Mouse (Mus musculus) heart, adult 2 months (tissue): ENCODE measurements around the gene Gm6509. TPM values are rescaled to one million over a fixed set of nuclear protein-coding genes. Genes with fewer than 3 reads are reported as not detected.
"Not testable (repeated sequence)": the region's sequence is repeated elsewhere in the genome, so short reads cannot be mapped to it uniquely, and the experiment has no call there.

Source experiments
- DNase-seq, 2 experiments: peaks; one replicate each; pipeline ENCODE4 v3.0.0; 2021
- H3K27ac ChIP-seq: fragments of 200-600 bp; 2 replicates; pipeline ENCODE4 v1.8.1; 2022
- H3K27me3 ChIP-seq: fragments of 200-500 bp; 2 replicates; pipeline ENCODE4 v1.6.1; 2012; ENCODE audit warnings: mild to moderate bottlenecking, low read length, inconsistent platforms, mixed read lengths; ENCODE audit not compliant: control insufficient read depth, insufficient read depth
- H3K36me3 ChIP-seq: fragments of 200-500 bp; 2 replicates; pipeline ENCODE4 v1.6.1; 2012; ENCODE audit warnings: low read length, inconsistent platforms; ENCODE audit not compliant: control insufficient read depth, insufficient read depth
- H3K4me1 ChIP-seq: fragments of 200-500 bp; 2 replicates; pipeline ENCODE4 v1.6.1; 2011; ENCODE audit warnings: low read length; ENCODE audit not compliant: control insufficient read depth, insufficient read depth
- H3K4me3 ChIP-seq: fragments of 200-600 bp; 2 replicates; pipeline ENCODE4 v1.8.1; 2022
- H3K79me2 ChIP-seq: fragments of 200-500 bp; replicated peaks from 2 replicates; pipeline ENCODE4 v1.6.1; 2012; ENCODE audit warnings: mild to moderate bottlenecking, inconsistent platforms, low read length, moderate library complexity, mixed read lengths; ENCODE audit not compliant: control insufficient read depth, insufficient read depth
- H3K9ac ChIP-seq: fragments of 200-500 bp; 2 replicates; pipeline ENCODE4 v1.6.1; 2012; ENCODE audit warnings: low read depth, mild to moderate bottlenecking, control low read depth, inconsistent platforms, low read length, mixed read lengths
- WGBS: fragments of 180-500 bp; shearing (Covaris S2); methylation state at CpG from one replicate; pipeline ENCODE4 v1.1.7; 2018; 5-methylcytosine and 5-hydroxymethylcytosine counted together
- intact Hi-C: fragments of 180-260 bp; cut with DNase I; formaldehyde crosslinking; loops from one replicate; pipeline ENCODE4 v1.15.1; 2025
- long read RNA-seq: library from polyadenylated mRNA; stranded (forward); transcript quantifications from one replicate; pipeline ENCODE4 v2.0.0, GENCODE M21; 2021
- polyA plus RNA-seq: library from polyadenylated mRNA; depleted of rRNA; stranded (reverse); fragments of >200 nt; gene quantifications from 2 replicates; pipeline ENCODE4 v1.2.3, GENCODE M21; 2012; rRNA removed
- total RNA-seq, 2 experiments: library from RNA; stranded (reverse); gene quantifications; 2 replicates each; pipeline ENCODE4 v1.2.3; 2021

Gm6509 gene
- total RNA-seq = not detected
- polyA plus RNA-seq = not detected in 2 replicates
- long read RNA-seq = 0 reads

DNA sequence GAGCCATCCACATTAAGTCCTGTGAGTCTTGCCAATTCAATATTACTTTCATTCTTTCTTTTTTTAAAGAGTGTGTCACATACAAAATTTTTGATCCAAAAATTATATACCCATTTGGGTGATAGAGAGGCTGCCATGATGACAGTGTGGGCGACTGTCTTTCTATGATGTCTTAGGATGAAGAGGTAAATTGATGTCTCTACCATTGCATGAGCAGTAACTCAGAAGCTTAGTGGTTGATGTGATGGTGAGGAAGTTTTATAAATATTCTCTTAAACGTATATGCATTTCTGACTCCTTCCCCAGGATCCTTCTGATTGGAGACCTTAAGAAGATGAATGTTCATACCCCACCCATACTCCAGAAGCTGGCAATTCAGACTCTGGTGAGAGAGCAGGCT is at the start of gene Gm6509:
Gene Gm6509 (plus strand): TSS at position 301 of the 400 bp plus-strand sequence.
- DNase-seq = peak in 1 of 2 experiments; percentile 1
- H3K36me3 ChIP-seq, H3K9ac ChIP-seq, H3K79me2 ChIP-seq, H3K27me3 ChIP-seq, H3K4me3 ChIP-seq, H3K4me1 ChIP-seq, intact Hi-C loops, H3K27ac ChIP-seq: not testable (repeated sequence)
- WGBS = 60% methylated on average over 1 of the region's 2 CpGs

DNA sequence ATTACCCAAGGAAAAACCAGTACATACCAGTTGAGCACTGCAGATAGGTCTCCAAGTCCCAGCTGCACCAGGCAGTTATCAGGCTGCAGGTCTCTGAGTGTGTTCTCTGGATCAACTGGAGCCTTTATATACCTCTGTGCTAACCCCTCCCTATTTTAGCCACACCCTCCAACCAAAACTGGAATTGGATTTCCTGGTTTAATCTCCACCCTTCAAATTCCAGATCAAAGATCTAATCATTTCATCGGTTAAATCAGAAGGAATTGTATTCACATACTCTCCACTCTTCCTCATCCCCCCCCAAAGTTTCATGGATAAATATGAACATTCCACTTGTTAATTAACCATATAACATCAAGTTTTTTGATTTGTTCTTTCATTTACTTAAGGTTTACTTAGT is 7.5 kb upstream of the Gm6509 start, which contains the start of gene Gm3147:
Gene Gm3147 (minus strand): TSS at position 101 of the 400 bp plus-strand sequence.
- H3K79me2 ChIP-seq, H3K27me3 ChIP-seq, H3K9ac ChIP-seq, H3K36me3 ChIP-seq, H3K4me3 ChIP-seq, intact Hi-C loops, H3K27ac ChIP-seq, DNase-seq, H3K4me1 ChIP-seq: not testable (repeated sequence)
- WGBS = no CpG with 5 or more reads among the region's 1 CpGs

DNA sequence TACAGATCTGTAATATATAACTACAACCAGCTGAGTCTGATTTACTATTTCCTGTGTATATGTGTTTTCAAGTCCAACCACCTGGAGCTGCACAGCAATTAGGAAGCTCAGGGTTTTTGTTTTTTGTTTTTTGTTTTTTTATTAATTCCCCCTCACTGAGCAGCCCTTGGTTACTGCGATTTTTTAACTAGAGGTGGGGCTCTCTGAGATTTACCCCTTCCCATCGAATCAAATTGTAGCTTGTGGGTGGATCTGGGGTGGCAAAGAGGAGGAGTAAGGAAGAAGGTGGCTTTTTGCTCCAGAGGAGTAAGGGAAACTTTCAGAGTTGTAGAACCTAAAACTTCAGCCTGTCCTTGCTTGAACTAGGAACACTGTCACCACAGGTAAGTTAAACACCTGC is 24.3 kb downstream of the Gm6509 start, which contains the start of gene Gm6205:
Gene Gm6205 (plus strand): TSS at position 301 of the 400 bp plus-strand sequence.
- H3K4me3 ChIP-seq, H3K27ac ChIP-seq, DNase-seq, intact Hi-C loops, H3K9ac ChIP-seq, H3K27me3 ChIP-seq, H3K36me3 ChIP-seq, H3K79me2 ChIP-seq, H3K4me1 ChIP-seq: not testable (repeated sequence)
- WGBS = no CpG with 5 or more reads among the region's 2 CpGs

Other genes starting within 250 kb of the Gm6509 start
- gene Gm7682, start 178.2 kb upstream of the Gm6509 start, total RNA-seq = not detected
- gene Gm7682, start 178.2 kb upstream of the Gm6509 start, polyA plus RNA-seq = not detected in 2 replicates
- not detected for gene Gm3139, start 97.7 kb upstream of the Gm6509 start, total RNA-seq
- gene Gm3139, start 97.7 kb upstream of the Gm6509 start, polyA plus RNA-seq = not detected in 2 replicates
- not detected for gene Gm3147, start 7.6 kb upstream of the Gm6509 start, total RNA-seq
- not detected in 2 replicates for gene Gm3147, start 7.6 kb upstream of the Gm6509 start, polyA plus RNA-seq
- gene Gm6205, start 24.4 kb downstream of the Gm6509 start, total RNA-seq = not detected
- not detected in 2 replicates for gene Gm6205, start 24.4 kb downstream of the Gm6509 start, polyA plus RNA-seq
- not detected for gene Gm3183, start 241.5 kb downstream of the Gm6509 start, total RNA-seq
- gene Gm3183, start 241.5 kb downstream of the Gm6509 start, polyA plus RNA-seq = not detected in 2 replicates